Mouse (Mus musculus) CH12.LX (cell line): ENCODE results near the gene Thsd7b. TPM values are rescaled to one million over a fixed set of nuclear protein-coding genes. Genes with fewer than 3 reads are reported as not detected.

ENCODE experiments used
- DNase-seq: peaks from one replicate; pipeline ENCODE4 v3.0.0-alpha.2; 2013; ENCODE audit errors: extremely low read depth
- H3K27ac ChIP-seq: 2 replicates; pipeline ENCODE4 v1.5.1; 2012; ENCODE audit warnings: low read depth, mild to moderate bottlenecking, control low read depth, moderate library complexity; ENCODE audit not compliant: insufficient read depth
- H3K27me3 ChIP-seq: replicated peaks from 2 replicates; pipeline ENCODE3; 2012; ENCODE audit warnings: inconsistent platforms
- H3K36me3 ChIP-seq, 2 experiments: replicated peaks in 1 of 2; 2 replicates each; pipeline versions ENCODE3 to v1.6.1; 2012; ENCODE audit warnings: inconsistent platforms in 1 of 2, low read length in 1 of 2, mild to moderate bottlenecking in 1 of 2, mixed read lengths in 1 of 2, moderate library complexity in 1 of 2; ENCODE audit not compliant: control insufficient read depth in 1 of 2, insufficient read depth in 1 of 2
- H3K4me1 ChIP-seq, 2 experiments: 2 replicates each; pipeline ENCODE4 v1.6.1; 2012; ENCODE audit warnings: inconsistent platforms in 1 of 2, moderate library complexity in 1 of 2; ENCODE audit not compliant: insufficient read depth in 2 of 2, control insufficient read depth in 1 of 2
- H3K4me2 ChIP-seq: 2 replicates; pipeline ENCODE4 v1.6.1; 2012; ENCODE audit warnings: low read depth, mild to moderate bottlenecking, control low read depth; ENCODE audit not compliant: poor library complexity, insufficient read depth, severe bottlenecking
- H3K4me3 ChIP-seq, 3 experiments: fragments of 150-350 bp in 1 of 3; sonication (generic) in 1 of 3; replicated peaks in 1 of 3; 2 replicates each; pipeline versions ENCODE3 to v1.5.1; 2011 to 2012; ENCODE audit warnings: low read depth in 2 of 3, low read length in 2 of 3, mild to moderate bottlenecking in 2 of 3, moderate library complexity in 2 of 3, control low read depth in 1 of 3, improper control_type of control experiment in 1 of 3, inconsistent platforms in 1 of 3, mixed read lengths in 1 of 3; ENCODE audit not compliant: poor library complexity in 1 of 3
- H3K79me2 ChIP-seq: replicated peaks from 2 replicates; pipeline ENCODE4 v1.6.1; 2012; ENCODE audit warnings: mild to moderate bottlenecking, moderate library complexity; ENCODE audit not compliant: control insufficient read depth, poor library complexity, insufficient read depth, severe bottlenecking; ENCODE audit errors: extremely low read depth
- H3K9ac ChIP-seq: 2 replicates; pipeline ENCODE4 v1.6.1; 2012; ENCODE audit warnings: low read depth, mild to moderate bottlenecking, control low read depth, moderate library complexity; ENCODE audit not compliant: insufficient read depth
- H3K9me3 ChIP-seq: replicated peaks from 2 replicates; pipeline ENCODE3; 2012; ENCODE audit warnings: low read length, inconsistent platforms, mixed read lengths
- BHLHE40 ChIP-seq: IDR thresholded peaks from 2 replicates; pipeline ENCODE4 v1.6.1; 2011; ENCODE audit warnings: mild to moderate bottlenecking, low read depth, low read length, improper control_type of control experiment
- CHD2 ChIP-seq: IDR thresholded peaks from 2 replicates; pipeline ENCODE4 v1.6.1; 2011; ENCODE audit warnings: low read length, improper control_type of control experiment
- CTCF ChIP-seq, 2 experiments: IDR thresholded peaks in 1 of 2; conservative IDR thresholded peaks in 1 of 2; 2 replicates each; pipeline ENCODE4 v1.5.1; 2011 to 2012; ENCODE audit warnings: low read depth in 2 of 2, low read length in 2 of 2, improper control_type of control experiment in 1 of 2, inconsistent platforms in 1 of 2, mild to moderate bottlenecking in 1 of 2, moderate library complexity in 1 of 2
- E2F4 ChIP-seq: IDR thresholded peaks from 2 replicates; pipeline ENCODE4 v1.6.1; 2011; ENCODE audit warnings: low read depth, low read length, improper control_type of control experiment; ENCODE audit not compliant: insufficient replicate concordance
- ETS1 ChIP-seq: conservative IDR thresholded peaks from 2 replicates; pipeline ENCODE4 v1.6.1; 2012; ENCODE audit warnings: low read depth, mild to moderate bottlenecking, inconsistent platforms, low read length, improper control_type of control experiment, moderate library complexity
- HCFC1 ChIP-seq: IDR thresholded peaks from 2 replicates; pipeline ENCODE4 v1.6.1; 2012; ENCODE audit warnings: low read depth, mild to moderate bottlenecking, inconsistent platforms, low read length, improper control_type of control experiment
- JUN ChIP-seq: IDR thresholded peaks from 2 replicates; pipeline ENCODE4 v1.6.1; 2011; ENCODE audit warnings: low read depth, mild to moderate bottlenecking, low read length, improper control_type of control experiment, moderate library complexity; ENCODE audit not compliant: insufficient read depth
- KAT2A ChIP-seq: IDR thresholded peaks from 2 replicates; pipeline ENCODE4 v1.6.1; 2012; ENCODE audit warnings: low read length, improper control_type of control experiment, inconsistent platforms; ENCODE audit not compliant: insufficient replicate concordance
- MAFK ChIP-seq: IDR thresholded peaks from 2 replicates; pipeline ENCODE4 v1.6.1; 2011; ENCODE audit warnings: low read length, improper control_type of control experiment; ENCODE audit not compliant: insufficient replicate concordance
- MAX ChIP-seq: IDR thresholded peaks from 2 replicates; pipeline ENCODE4 v1.6.1; 2011; ENCODE audit warnings: low read length, improper control_type of control experiment
- MAZ ChIP-seq: IDR thresholded peaks from 2 replicates; pipeline ENCODE4 v1.6.1; 2012; ENCODE audit warnings: low read depth, mild to moderate bottlenecking, inconsistent platforms, low read length, improper control_type of control experiment, moderate library complexity
- NRF1 ChIP-seq: IDR thresholded peaks from 2 replicates; pipeline ENCODE4 v1.6.1; 2014; ENCODE audit warnings: low read depth, mild to moderate bottlenecking, inconsistent platforms, low read length, improper control_type of control experiment, moderate library complexity
- RAD21 ChIP-seq: IDR thresholded peaks from 2 replicates; pipeline ENCODE4 v1.6.1; 2011; ENCODE audit warnings: low read depth, mild to moderate bottlenecking, low read length, improper control_type of control experiment, moderate library complexity
- SIN3A ChIP-seq: IDR thresholded peaks from 2 replicates; pipeline ENCODE4 v1.6.1; 2012; ENCODE audit warnings: low read length, improper control_type of control experiment, inconsistent platforms
- TCF12 ChIP-seq: IDR thresholded peaks from 2 replicates; pipeline ENCODE4 v1.6.1; 2014; ENCODE audit warnings: low read depth, mild to moderate bottlenecking, inconsistent platforms, low read length, improper control_type of control experiment
- UBTF ChIP-seq: IDR thresholded peaks from 2 replicates; pipeline ENCODE4 v1.6.1; 2012; ENCODE audit warnings: low read depth, mild to moderate bottlenecking, inconsistent platforms, low read length, improper control_type of control experiment, moderate library complexity
- USF1 ChIP-seq: IDR thresholded peaks from 2 replicates; pipeline ENCODE4 v1.6.1; 2014; ENCODE audit warnings: low read depth, mild to moderate bottlenecking, inconsistent platforms, low read length, improper control_type of control experiment
- dilution Hi-C: fragments of 300-500 bp; cut with MboI; formaldehyde crosslinking; loops from 2 replicates; pipeline ENCODE4 v1.14.3; 2020; ENCODE audit warnings: low sequenced_read_pairs; ENCODE audit not compliant: extremely low pct_unique_long_range_greater_than_20kb, extremely low pct_ligation_motif_present
- in situ Hi-C: fragments of 300-500 bp; cut with MboI; formaldehyde crosslinking; loops from 3 replicates; pipeline ENCODE4 v1.14.3; 2019; ENCODE audit warnings: low sequenced_read_pairs, low pct_ligation_motif_present, low pct_unique_long_range_greater_than_20kb, mixed read lengths
- polyA plus RNA-seq: library from polyadenylated mRNA; unstranded; fragments of >175 nt; gene quantifications from 2 replicates; pipeline ENCODE4 v1.2.1, GENCODE M21; 2012; ENCODE audit warnings: low read depth; ENCODE audit not compliant: insufficient read length
- total RNA-seq, 2 experiments: library from RNA; depleted of rRNA; stranded (reverse); fragments of 300-350 nt in 1 of 2; fragments of >200 nt in 1 of 2; gene quantifications; 2 replicates each; pipeline ENCODE4 v1.2.3; 2012 to 2014

Gene Thsd7b
- total and polyA plus RNA-seq, 3 experiments = not detected

- no peaks in the 10 kb centered on the region for H3K27me3 ChIP-seq
- in situ Hi-C loops = no loop called here
These were observed 90.3 kb downstream of the Thsd7b start for GRCm38 (mm10) chr1:129363368-129363767.

GRCm38 (mm10) chr1:129364828-129365227, 91.7 kb downstream of the Thsd7b start:
- dilution Hi-C loops (no loop called here), in situ Hi-C loops (no loop called here)
- Histone ChIP-seq H3K4me1 (no peaks in the 10 kb centered on the region), H3K27ac (no peak overlapping the region), H3K4me2 (no peak overlapping the region), H3K9me3 (no peaks in the 10 kb centered on the region), H3K9ac (no peak overlapping the region), H3K27me3 (no peaks in the 10 kb centered on the region), H3K4me3 (no peak overlapping the region), H3K36me3 (no peaks in the 10 kb centered on the region), H3K79me2 (no peaks in the 10 kb centered on the region)
- no peak for DNase-seq
- TF ChIP-seq HCFC1 (no peak), E2F4 (no peak), MAZ (no peak), ETS1 (no peak), CTCF (conservative IDR thresholded peaks at IDR 0.05 in 1 of 2, IDR thresholded peaks at IDR 0.05 in 1 of 2; ENCODE audit: low read depth in 2 of 2, low read length in 2 of 2) (no peak), TCF12 (no peak)

More at GRCm38 (mm10) chr1:129363368-129363767, 90.3 kb downstream of the Thsd7b start:
- Histone ChIP-seq H3K27ac (no peak overlapping the region), H3K9ac (no peak overlapping the region), H3K79me2 (no peaks in the 10 kb centered on the region), H3K4me3 (no peak overlapping the region), H3K36me3 (no peaks in the 10 kb centered on the region), H3K9me3 (no peaks in the 10 kb centered on the region), H3K4me1 (no peaks in the 10 kb centered on the region), H3K4me2 (no peak overlapping the region)
- TF ChIP-seq CHD2 = no peak
- no peak for TF ChIP-seq RAD21
- no peak for TF ChIP-seq CTCF (conservative IDR thresholded peaks at IDR 0.05 in 1 of 2, IDR thresholded peaks at IDR 0.05 in 1 of 2; ENCODE audit: low read depth in 2 of 2, low read length in 2 of 2)
- no peak for TF ChIP-seq MAX
- TF ChIP-seq SIN3A = no peak
- no peak for TF ChIP-seq USF1
- no peak for TF ChIP-seq MAFK
- TF ChIP-seq BHLHE40 = no peak
- TF ChIP-seq UBTF = no peak
- TF ChIP-seq MAZ = no peak
- TF ChIP-seq JUN = no peak
- TF ChIP-seq KAT2A = no peak
- TF ChIP-seq NRF1 = no peak
- DNase-seq = no peak
- dilution Hi-C loops = no loop called here
